Mouse (Mus musculus) kidney, embryonic 15.5 days (tissue): ENCODE measurements around the gene Ago3. TPM values are rescaled to one million over a fixed set of nuclear protein-coding genes. Genes with fewer than 3 reads are reported as not detected.
A peak's percentile ranks its signal among the peaks of the same experiment; 100 is the strongest.

Source experiments
- ATAC-seq: fragments of 200-750 bp; cut with Nextera tagmentation; replicated peaks from 2 replicates; pipeline ENCODE4 v1.8.0; 2017; ENCODE audit warnings: moderate TSS enrichment; ENCODE audit not compliant: low FRiP score
- H3K27ac ChIP-seq: fragments of 300-500 bp; sonication (generic); 2 replicates; pipeline ENCODE4 v1.5.1; 2015; ENCODE audit warnings: mild to moderate bottlenecking, inconsistent platforms
- H3K27me3 ChIP-seq: fragments of 300-500 bp; sonication (generic); 2 replicates; pipeline ENCODE4 v1.6.1; 2015; ENCODE audit warnings: inconsistent platforms
- H3K36me3 ChIP-seq: fragments of 300-500 bp; sonication (generic); 2 replicates; pipeline ENCODE4 v1.6.1; 2015; ENCODE audit warnings: inconsistent platforms
- H3K4me1 ChIP-seq: fragments of 300-500 bp; sonication (generic); 2 replicates; pipeline ENCODE4 v1.6.1; 2015; ENCODE audit warnings: inconsistent platforms
- H3K4me2 ChIP-seq: fragments of 300-500 bp; sonication (generic); 2 replicates; pipeline ENCODE4 v1.6.1; 2015; ENCODE audit warnings: moderate library complexity, mild to moderate bottlenecking, inconsistent platforms
- H3K4me3 ChIP-seq: fragments of 300-500 bp; sonication (generic); replicated peaks from 2 replicates; pipeline ENCODE4 v1.5.1; 2015; ENCODE audit warnings: mild to moderate bottlenecking, inconsistent platforms
- H3K9ac ChIP-seq: fragments of 300-500 bp; sonication (generic); 2 replicates; pipeline ENCODE4 v1.6.1; 2015; ENCODE audit warnings: mild to moderate bottlenecking, inconsistent platforms
- H3K9me3 ChIP-seq: fragments of 300-500 bp; sonication (generic); replicated peaks from 2 replicates; pipeline ENCODE4 v1.6.1; 2016; ENCODE audit warnings: inconsistent platforms
- WGBS: fragments of 180-500 bp; shearing (Covaris S2); methylation state at CpG from one replicate; pipeline ENCODE4 v1.1.7; 2015; ENCODE audit warnings: mixed read lengths; 5-methylcytosine and 5-hydroxymethylcytosine counted together
- polyA plus RNA-seq: library from polyadenylated mRNA; unstranded; fragments of >200 nt; fragmentation: Nextera tagmentation; extraction: Ambion mirVana; gene quantifications from 2 replicates; pipeline ENCODE4 v1.2.1, GENCODE M21; 2015

Gene Ago3
- polyA plus RNA-seq, 1 experiment from 2014 or later, result 15.9 TPM

DNA sequence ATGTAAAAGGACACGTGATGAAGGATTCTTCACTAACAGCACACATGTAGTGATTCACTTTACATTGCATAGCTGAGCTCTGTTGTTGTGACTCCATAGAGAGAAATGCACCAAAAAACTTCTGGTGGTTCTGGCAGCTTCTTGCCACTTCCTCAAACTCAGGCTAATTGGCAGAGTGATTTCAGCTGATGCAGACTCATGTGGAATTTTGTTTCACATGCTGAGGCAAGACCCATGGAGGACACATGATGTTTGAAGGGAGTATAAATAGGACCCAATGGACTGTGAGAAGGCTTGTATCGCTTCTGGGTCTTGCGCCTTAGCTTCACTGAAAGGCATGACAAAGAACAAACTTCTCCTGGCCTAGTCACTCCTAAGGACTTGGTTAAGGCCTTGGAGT, 16.8 kb downstream of the Ago3 start:
- no peak overlapping the region for H3K4me2 ChIP-seq
- H3K9ac ChIP-seq, result no peak overlapping the region
- peaks cover 9% of the 10 kb centered on the region; the same call in 1 of the 2 replicates for H3K36me3 ChIP-seq
- H3K4me1 ChIP-seq, result no peaks in the 10 kb centered on the region
- H3K9me3 ChIP-seq, result no peaks in the 10 kb centered on the region
- no peaks in the 10 kb centered on the region for H3K27me3 ChIP-seq
- no peak overlapping the region for H3K27ac ChIP-seq
- H3K4me3 ChIP-seq, result no peak overlapping the region
- 89% methylated on average over 3 of the region's 3 CpGs for WGBS
- no peak for ATAC-seq

DNA sequence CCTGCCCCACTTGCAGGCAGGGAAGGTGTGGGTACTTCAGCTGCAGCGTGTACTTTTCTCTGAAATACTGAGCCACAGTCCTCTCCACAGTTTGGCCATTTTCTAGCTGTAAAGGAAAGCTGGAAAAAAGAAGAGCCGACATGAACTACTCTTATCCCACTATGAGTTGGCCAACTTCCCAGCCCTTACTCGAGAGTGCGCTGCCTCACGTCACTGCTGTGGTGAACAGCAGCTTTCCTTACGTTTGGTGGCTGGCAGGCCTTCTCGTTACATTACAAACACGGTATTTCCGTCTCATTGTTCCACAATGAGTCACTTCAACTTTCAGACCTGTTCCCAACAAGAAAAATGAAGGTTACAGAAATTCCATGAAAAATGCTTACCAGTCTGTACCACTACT, 57.9 kb downstream of the Ago3 start:
- Histone ChIP-seq H3K4me1 (no peaks in the 10 kb centered on the region), H3K27me3 (no peaks in the 10 kb centered on the region), H3K4me2 (no peak overlapping the region), H3K4me3 (no peak overlapping the region), H3K27ac (no peak overlapping the region), H3K9me3 (no peaks in the 10 kb centered on the region), H3K36me3 (peaks cover 28% of the 10 kb centered on the region), H3K9ac (no peak overlapping the region)
- ATAC-seq, result no peak
- 85% methylated on average over 9 of the region's 9 CpGs for WGBS

DNA sequence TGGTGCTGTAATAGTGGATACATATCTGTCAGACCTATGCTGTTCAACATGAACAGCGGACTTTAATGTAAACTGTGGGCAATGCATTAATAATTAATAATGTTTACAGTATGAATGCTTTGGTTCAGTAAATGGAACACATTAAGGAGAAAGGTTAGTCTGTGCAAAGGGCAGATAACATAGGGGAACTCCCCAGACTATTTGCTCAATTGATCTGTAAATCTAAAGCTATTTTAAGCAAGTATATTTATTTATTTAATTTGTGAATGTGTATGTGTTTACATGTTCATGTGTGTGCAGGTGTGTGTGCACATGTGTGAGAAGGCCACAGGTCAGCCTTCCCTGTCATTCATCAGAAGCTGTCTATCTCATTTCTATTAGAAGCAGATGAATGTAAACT, 69.3 kb downstream of the Ago3 start:
- Histone ChIP-seq H3K9ac (no peak overlapping the region), H3K4me1 (no peaks in the 10 kb centered on the region), H3K27me3 (no peaks in the 10 kb centered on the region), H3K4me3 (no peak overlapping the region), H3K27ac (no peak overlapping the region), H3K4me2 (no peak overlapping the region), H3K9me3 (no peaks in the 10 kb centered on the region), H3K36me3 (peaks cover 63% of the 10 kb centered on the region)
- no peak for ATAC-seq
- 95% methylated on average over 1 of the region's 1 CpGs for WGBS

DNA sequence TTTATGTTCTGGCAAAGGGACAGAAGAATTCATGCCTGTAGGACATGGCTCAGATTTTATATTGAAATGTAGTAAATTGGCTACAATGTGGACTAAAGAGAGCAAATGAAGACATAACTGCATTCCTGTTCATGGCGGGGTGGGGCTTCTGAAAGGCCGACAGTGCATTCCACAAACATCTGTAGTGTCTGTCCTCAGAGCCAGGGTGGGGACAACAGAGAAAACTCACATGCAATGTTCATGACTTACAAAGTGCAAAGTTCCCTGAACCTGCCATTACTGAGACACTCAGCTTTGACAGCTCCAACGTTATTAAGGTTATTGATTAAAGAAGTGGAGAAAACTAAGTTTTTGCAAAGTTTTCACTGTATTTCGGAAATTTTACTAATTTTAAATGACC, 85.9 kb downstream of the Ago3 start:
- H3K36me3 ChIP-seq, result peaks cover 40% of the 10 kb centered on the region
- ATAC-seq, result no peak
- H3K27me3 ChIP-seq, result no peaks in the 10 kb centered on the region
- H3K9ac ChIP-seq, result no peak overlapping the region
- H3K4me2 ChIP-seq, result no peak overlapping the region
- no peak overlapping the region for H3K27ac ChIP-seq
- WGBS, result 75% methylated on average over 4 of the region's 4 CpGs
- H3K4me3 ChIP-seq, result no peak overlapping the region
- H3K4me1 ChIP-seq, result no peaks in the 10 kb centered on the region
- no peaks in the 10 kb centered on the region for H3K9me3 ChIP-seq

DNA sequence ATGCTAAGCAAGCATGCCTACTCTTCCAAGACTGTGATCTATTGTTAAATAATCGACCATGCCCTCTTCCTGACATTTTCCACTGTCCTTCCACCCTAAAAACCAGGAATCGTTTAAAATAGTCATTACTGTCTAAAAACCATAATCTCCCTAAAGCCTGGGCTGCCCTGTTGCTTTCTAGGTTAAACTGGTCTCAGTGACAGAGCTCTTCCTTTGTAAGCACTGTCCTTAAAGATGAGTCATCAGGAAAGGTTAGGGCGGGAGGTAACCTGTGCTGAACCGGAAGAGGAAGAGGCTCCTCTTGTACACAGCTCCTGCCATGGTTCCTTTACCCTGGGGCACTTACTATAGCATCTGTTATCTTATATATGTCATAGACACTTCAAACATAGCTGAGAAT, 89.9 kb downstream of the Ago3 start:
- H3K4me3 ChIP-seq, result no peak overlapping the region
- no peak for ATAC-seq
- no peaks in the 10 kb centered on the region for H3K4me1 ChIP-seq
- no peaks in the 10 kb centered on the region for H3K27me3 ChIP-seq
- no peak overlapping the region for H3K9ac ChIP-seq
- peaks cover 13% of the 10 kb centered on the region for H3K36me3 ChIP-seq
- no peak overlapping the region for H3K27ac ChIP-seq
- no peaks in the 10 kb centered on the region for H3K9me3 ChIP-seq
- 65% methylated on average over 4 of the region's 4 CpGs for WGBS
- no peak overlapping the region for H3K4me2 ChIP-seq

DNA sequence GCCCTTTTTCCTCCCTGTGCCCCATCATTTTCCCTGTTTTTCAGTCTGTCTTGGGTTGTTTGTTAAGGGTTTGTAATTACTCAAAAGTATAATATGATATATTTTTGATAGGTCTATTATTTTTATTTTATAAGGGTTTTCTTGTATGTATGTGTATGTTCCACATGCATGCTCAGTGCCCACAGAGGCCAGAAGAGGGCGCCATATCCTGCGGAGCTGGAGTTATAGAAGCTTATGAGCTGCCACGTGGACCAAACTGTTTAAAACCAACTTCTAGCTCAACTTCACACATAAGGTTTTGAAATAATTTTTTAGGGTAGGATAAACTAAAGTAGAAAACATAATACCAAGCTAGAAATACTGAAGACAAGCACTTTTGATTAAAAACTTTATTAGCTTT, 97.0 kb downstream of the Ago3 start:
- Histone ChIP-seq H3K9ac (no peak overlapping the region), H3K27me3 (no peaks in the 10 kb centered on the region), H3K9me3 (no peaks in the 10 kb centered on the region), H3K27ac (no peak overlapping the region), H3K4me3 (no peak overlapping the region), H3K4me2 (no peak overlapping the region), H3K36me3 (no peaks in the 10 kb centered on the region), H3K4me1 (no peaks in the 10 kb centered on the region)
- no peak for ATAC-seq
- 54% methylated on average over 3 of the region's 3 CpGs for WGBS

DNA sequence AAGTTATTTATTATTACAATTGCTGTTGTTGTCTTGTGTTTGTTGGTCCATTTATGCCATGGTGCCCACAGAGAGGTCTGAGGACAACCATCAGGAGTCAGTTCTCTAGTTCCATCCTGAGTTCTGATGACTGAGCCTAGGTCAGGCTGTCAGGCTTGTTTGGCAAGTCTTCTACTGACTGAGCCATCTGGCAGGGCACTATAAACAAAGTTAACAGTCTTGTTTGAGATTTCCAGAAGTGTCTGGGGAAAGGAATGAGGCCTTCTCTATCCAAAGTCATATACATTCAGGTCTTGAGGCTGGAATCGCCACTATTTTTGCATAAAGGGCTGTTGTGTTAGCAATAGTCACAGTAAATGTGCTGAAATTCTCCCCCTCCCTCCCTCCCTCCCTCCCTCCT, 97.6 kb downstream of the Ago3 start:
- Histone ChIP-seq H3K4me2 (no peak overlapping the region), H3K36me3 (no peaks in the 10 kb centered on the region), H3K4me1 (no peaks in the 10 kb centered on the region), H3K9me3 (no peaks in the 10 kb centered on the region), H3K4me3 (no peak overlapping the region), H3K27me3 (no peaks in the 10 kb centered on the region), H3K27ac (no peak overlapping the region), H3K9ac (no peak overlapping the region)
- 80% methylated on average over 1 of the region's 1 CpGs for WGBS
- no peak for ATAC-seq

DNA sequence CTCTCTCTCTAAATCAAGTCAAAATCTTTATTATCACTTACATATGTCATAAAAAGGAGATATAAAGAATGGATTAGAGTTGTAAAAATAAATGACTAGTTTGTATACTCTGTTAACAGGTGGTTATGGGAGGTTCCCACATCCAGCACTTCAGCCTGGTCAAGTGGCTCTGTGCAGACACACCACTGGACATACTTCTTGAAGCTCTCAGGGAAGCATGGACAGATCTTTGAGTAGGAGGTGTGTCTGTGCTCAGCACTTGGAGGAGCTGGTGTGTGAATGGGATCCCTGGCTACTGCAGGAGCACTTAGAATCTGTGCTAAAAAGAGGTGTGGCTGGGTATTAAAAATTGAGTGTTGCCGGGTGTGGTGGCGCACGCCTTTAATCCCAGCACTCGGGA, 99.1 kb downstream of the Ago3 start:
- Histone ChIP-seq H3K9me3 (no peaks in the 10 kb centered on the region), H3K4me3 (no peak overlapping the region), H3K9ac (no peak overlapping the region), H3K36me3 (no peaks in the 10 kb centered on the region), H3K27me3 (peaks cover 7% of the 10 kb centered on the region), H3K4me1 (peaks cover 4% of the 10 kb centered on the region), H3K4me2 (no peak overlapping the region), H3K27ac (no peak overlapping the region)
- 89% methylated on average over 4 of the region's 4 CpGs for WGBS
- no peak for ATAC-seq

DNA sequence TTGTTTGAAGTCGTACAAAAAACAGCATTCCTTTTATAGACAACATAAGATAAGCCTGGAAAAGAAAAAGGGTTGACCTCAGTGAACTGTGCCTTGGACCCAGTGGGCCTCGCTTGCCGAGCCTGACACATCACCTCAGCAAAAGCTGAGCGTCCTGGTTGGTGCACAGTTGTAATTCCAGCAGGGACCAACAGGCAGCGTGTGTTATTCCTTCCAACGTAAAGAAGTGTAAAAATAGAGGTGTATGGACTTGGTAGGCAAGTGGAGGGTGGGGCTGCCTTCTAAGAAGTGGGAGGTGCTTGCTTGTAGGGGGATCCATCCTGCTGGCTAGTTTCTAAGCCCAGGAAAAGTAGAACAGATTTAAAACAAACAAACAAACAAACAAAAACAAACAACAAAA, 103.3 kb downstream of the Ago3 start:
- Histone ChIP-seq H3K4me3 (no peak overlapping the region), H3K9ac (no peak overlapping the region), H3K27ac (no peak overlapping the region), H3K36me3 (no peaks in the 10 kb centered on the region), H3K27me3 (peaks cover 22% of the 10 kb centered on the region), H3K9me3 (no peaks in the 10 kb centered on the region), H3K4me1 (peaks cover 16% of the 10 kb centered on the region), H3K4me2 (no peak overlapping the region)
- ATAC-seq, result no peak
- 19% methylated on average over 6 of the region's 6 CpGs for WGBS

DNA sequence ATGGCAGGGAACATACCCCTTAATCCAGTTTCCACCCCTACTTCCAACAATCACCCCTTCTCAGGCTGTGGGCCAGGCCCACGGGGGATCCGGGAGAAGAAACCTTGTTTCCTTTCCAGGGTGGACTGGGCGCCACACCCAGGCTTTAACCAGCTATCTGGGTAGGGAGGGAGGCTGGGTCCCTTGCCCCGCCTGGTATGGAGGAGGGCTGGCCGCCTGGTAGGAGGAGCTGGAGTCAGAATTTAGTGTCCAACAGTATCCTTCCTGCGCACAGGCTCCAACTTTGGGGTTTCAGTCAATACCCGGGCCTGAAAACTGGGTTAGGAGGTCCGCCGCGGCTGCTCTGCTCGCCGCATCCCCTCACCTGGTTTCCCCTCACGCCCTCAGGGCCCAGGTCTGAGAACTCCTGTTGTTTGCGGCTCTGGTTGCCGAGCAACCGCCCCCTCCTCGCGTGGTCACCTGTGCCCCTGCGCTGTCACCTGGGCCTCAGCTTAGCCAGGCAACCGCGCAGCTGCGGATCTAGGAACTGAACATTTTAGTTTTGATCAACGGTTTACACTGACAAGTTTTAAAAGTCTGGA, 104.0 kb downstream of the Ago3 start, which contains the start of gene Tekt2:
Tekt2 (minus strand) TSS at position 408 of the 581 bp plus-strand sequence.
- 7% methylated on average over 23 of the region's 23 CpGs for WGBS
- Histone ChIP-seq H3K9ac (no peak within 1 kb of the TSS), H3K4me2 (peak within 1 kb of the TSS; percentile 55), H3K4me3 (peak within 1 kb of the TSS; percentile 27), H3K27ac (0 out of 2 replicates have a peak within 1 kb of the TSS, but pooled peaks have one; percentile 27), H3K36me3 (no peaks in the 10 kb centered on the region), H3K4me1 (peaks cover 23% of the 10 kb centered on the region), H3K27me3 (peaks cover 22% of the 10 kb centered on the region), H3K9me3 (no peaks in the 10 kb centered on the region)
- ATAC-seq, result no peak

DNA sequence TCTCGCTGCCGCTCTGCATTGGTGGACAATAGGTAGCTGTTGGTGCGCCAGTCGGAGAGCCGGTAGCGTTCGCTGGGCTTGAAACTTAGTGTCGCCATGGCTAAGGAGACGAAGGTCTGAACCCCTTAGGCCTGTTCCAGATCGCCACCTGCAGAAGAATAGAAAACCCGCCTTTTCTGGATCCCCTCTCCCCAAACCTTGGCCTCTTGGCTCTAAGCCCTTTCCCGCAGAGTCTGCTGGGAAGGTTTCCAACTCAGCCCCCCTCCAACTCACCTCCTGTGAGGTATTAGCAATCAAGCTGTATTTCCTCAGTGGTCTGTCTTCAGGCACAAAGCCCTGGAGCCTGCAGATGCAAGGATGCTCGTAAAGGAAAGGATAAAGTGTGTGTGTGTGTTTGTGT, 104.5 kb downstream of the Ago3 start:
- Histone ChIP-seq H3K4me3 (peak overlapping the region; percentile 27), H3K9ac (no peak overlapping the region), H3K4me2 (peak overlapping the region; percentile 55), H3K27ac (0 out of 2 replicates have a peak overlapping the region, but pooled peaks have one; percentile 27), H3K27me3 (peaks cover 22% of the 10 kb centered on the region), H3K36me3 (no peaks in the 10 kb centered on the region), H3K4me1 (peaks cover 28% of the 10 kb centered on the region), H3K9me3 (no peaks in the 10 kb centered on the region)
- 26% methylated on average over 13 of the region's 13 CpGs for WGBS
- ATAC-seq, result no peak

DNA sequence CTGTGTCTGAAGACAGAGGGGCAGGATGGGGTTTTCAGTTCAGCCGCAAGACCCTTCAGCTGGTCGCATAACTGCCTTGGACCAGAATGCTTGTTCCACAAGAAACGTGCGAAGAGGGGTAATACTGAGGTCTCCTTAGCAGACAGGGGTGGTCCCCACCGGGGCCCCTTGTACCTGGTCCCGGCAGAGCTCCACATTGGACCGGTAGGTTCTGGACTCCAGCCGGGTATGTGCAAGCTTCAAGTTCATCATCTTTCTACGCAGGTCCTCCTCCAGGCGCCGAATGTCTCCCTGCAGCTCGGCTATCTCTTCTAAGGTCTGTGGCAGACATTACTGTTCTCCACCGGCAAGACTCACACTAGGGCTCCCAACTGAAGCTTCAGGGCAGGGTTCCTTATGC, 106.7 kb downstream of the Ago3 start:
- H3K9me3 ChIP-seq, result no peaks in the 10 kb centered on the region
- ATAC-seq, result no peak
- H3K27ac ChIP-seq, result no peak overlapping the region
- no peak overlapping the region for H3K4me2 ChIP-seq
- H3K36me3 ChIP-seq, result peaks cover 18% of the 10 kb centered on the region
- no peak overlapping the region for H3K4me3 ChIP-seq
- no peak overlapping the region for H3K9ac ChIP-seq
- peaks cover 30% of the 10 kb centered on the region for H3K4me1 ChIP-seq
- peaks cover 22% of the 10 kb centered on the region for H3K27me3 ChIP-seq
- 96% methylated on average over 13 of the region's 13 CpGs for WGBS

DNA sequence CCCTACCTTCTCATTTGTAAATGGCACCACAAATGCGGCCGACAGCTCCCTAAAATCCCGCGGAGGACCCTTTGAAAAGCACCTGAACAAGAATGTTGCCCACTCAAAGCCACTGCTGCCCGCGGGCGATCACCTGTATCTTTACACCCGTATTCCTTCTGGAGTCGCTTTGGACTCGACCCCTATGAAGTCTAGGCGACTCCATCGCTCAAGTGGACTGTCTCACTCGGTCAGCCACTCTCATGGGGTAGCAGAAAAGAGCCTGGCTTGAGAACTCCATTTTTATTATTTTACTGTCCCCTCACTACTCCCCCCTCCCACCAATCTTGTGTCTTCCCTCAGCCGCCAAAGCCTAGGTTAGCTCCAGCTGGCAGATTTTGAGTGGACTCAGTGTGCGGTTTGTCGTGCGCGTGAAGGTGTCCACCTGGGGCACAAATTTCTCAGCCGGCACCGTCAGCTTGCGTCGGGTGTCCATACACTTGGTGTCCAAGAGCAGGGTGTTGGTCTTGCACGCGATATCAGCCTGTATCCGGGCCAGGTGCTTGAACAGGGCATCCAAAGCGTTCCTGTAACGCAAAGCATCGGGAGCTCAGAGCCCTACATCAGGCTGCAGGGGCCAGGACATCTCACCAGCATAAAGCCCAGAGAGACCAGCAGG, 107.4 kb downstream of the Ago3 start:
- peaks cover 22% of the 10 kb centered on the region for H3K27me3 ChIP-seq
- peaks cover 24% of the 10 kb centered on the region for H3K36me3 ChIP-seq
- no peak overlapping the region for H3K27ac ChIP-seq
- H3K9ac ChIP-seq, result peak overlapping the region; percentile 86
- ATAC-seq, result peak; percentile 43
- no peaks in the 10 kb centered on the region for H3K9me3 ChIP-seq
- peak overlapping the region; percentile 85 for H3K4me2 ChIP-seq
- peaks cover 30% of the 10 kb centered on the region for H3K4me1 ChIP-seq
- H3K4me3 ChIP-seq, result peak overlapping the region; percentile 92
- WGBS, result 55% methylated on average over 28 of the region's 28 CpGs
